Mouse (Mus musculus) midbrain, embryonic 11.5 days (tissue): ENCODE data around the gene Igsf8. TPM values are rescaled to one million over a fixed set of nuclear protein-coding genes. Genes with fewer than 3 reads are reported as not detected.

ENCODE experiments used
- ATAC-seq: fragments of 200-750 bp; cut with Nextera tagmentation; 2 replicates; pipeline ENCODE4 v1.8.0; 2017; ENCODE audit warnings: moderate TSS enrichment, moderate library complexity; ENCODE audit not compliant: low FRiP score
- DNase-seq: peaks from one replicate; pipeline ENCODE4 v3.0.0; 2015; ENCODE audit warnings: low spot score; ENCODE audit errors: missing footprints
- H3K27ac ChIP-seq: fragments of 300-500 bp; sonication (generic); 2 replicates; pipeline ENCODE4 v1.5.1; 2014; ENCODE audit warnings: low read depth, low read length
- H3K27me3 ChIP-seq: fragments of 300-500 bp; sonication (generic); 2 replicates; pipeline ENCODE4 v1.6.1; 2014; ENCODE audit warnings: mild to moderate bottlenecking, low read length, moderate library complexity, mixed read lengths; ENCODE audit not compliant: control insufficient read depth, insufficient read depth
- H3K36me3 ChIP-seq: fragments of 300-500 bp; sonication (generic); 2 replicates; pipeline ENCODE4 v1.6.1; 2014; ENCODE audit warnings: mild to moderate bottlenecking, low read length, moderate library complexity, mixed read lengths; ENCODE audit not compliant: control insufficient read depth, insufficient read depth
- H3K4me1 ChIP-seq: fragments of 300-500 bp; sonication (generic); 2 replicates; pipeline ENCODE4 v1.6.1; 2014; ENCODE audit warnings: low read length; ENCODE audit not compliant: control insufficient read depth, insufficient read depth
- H3K4me2 ChIP-seq: fragments of 300-500 bp; sonication (generic); 2 replicates; pipeline ENCODE4 v1.6.1; 2014; ENCODE audit warnings: mild to moderate bottlenecking, moderate library complexity
- H3K4me3 ChIP-seq: fragments of 300-500 bp; sonication (generic); 2 replicates; pipeline ENCODE4 v1.5.1; 2014; ENCODE audit warnings: low read depth, low read length
- H3K9ac ChIP-seq: fragments of 300-500 bp; sonication (generic); 2 replicates; pipeline ENCODE4 v1.6.1; 2014; ENCODE audit warnings: low read length
- H3K9me3 ChIP-seq: fragments of 300-500 bp; sonication (generic); 2 replicates; pipeline ENCODE4 v1.6.1; 2016; ENCODE audit warnings: low read length; ENCODE audit not compliant: control insufficient read depth
- WGBS: fragments of 180-500 bp; shearing (Covaris S2); extraction: QIAGEN DNeasy Blood & Tissue Kit; methylation state at CpG from one replicate; pipeline ENCODE4 v1.1.7; 2014; 5-methylcytosine and 5-hydroxymethylcytosine counted together
- polyA plus RNA-seq: library from polyadenylated mRNA; unstranded; fragments of >200 nt; fragmentation: Nextera tagmentation; extraction: Ambion mirVana; gene quantifications from 2 replicates; pipeline ENCODE4 v1.2.1, GENCODE M21; 2014

Gene Igsf8
- polyA plus RNA-seq: 47.2 and 55.1 TPM in 2 replicates

DNA sequence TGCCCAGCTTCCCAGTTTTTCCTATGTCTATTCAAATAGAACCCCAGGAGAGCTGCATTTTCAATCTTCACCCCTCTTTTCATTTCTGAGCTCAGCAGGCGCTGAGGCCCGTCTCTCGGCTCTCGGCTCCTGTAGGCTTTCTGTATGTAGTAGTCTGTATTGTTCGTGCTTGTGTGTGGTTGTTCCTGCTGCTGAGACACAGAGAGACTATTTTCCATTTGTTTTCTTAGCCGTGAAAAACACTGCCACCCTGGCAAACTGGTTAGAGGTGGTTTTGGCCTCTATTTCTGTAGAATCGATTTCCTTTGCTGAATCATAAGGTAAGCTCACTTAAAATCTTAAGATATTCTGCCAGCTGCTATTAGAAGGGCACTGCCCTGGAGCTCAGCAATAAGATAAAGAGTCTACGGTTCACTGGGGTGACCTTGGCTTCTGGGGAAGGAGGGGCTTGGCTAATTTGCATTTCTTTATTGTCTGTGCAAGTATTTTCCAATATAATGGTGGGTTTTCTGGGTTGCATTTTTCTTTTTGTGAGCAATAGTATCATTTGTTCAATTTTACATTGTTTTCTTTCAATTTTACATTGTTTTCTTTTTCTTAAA lies at the start of gene Igsf8:
Gene Igsf8, plus strand, starts transcription at position 165 of the 602 bp plus-strand sequence.
- WGBS: 18% methylated on average over 8 of the region's 8 CpGs
- peak; percentile 70 for ATAC-seq
- H3K27me3 ChIP-seq: no peaks in the 10 kb centered on the region
- peaks cover 7% of the 10 kb centered on the region; the same call in 1 of the 2 replicates for H3K4me1 ChIP-seq
- H3K9me3 ChIP-seq: peaks cover 3% of the 10 kb centered on the region; the same call in 1 of the 2 replicates
- no peak within 1 kb of the TSS for H3K9ac ChIP-seq
- no peaks in the 10 kb centered on the region for H3K36me3 ChIP-seq
- peak; percentile 90 for DNase-seq
- H3K4me3 ChIP-seq: no peak within 1 kb of the TSS
- H3K4me2 ChIP-seq: no peak within 1 kb of the TSS
- H3K27ac ChIP-seq: peak within 1 kb of the TSS; percentile 72

DNA sequence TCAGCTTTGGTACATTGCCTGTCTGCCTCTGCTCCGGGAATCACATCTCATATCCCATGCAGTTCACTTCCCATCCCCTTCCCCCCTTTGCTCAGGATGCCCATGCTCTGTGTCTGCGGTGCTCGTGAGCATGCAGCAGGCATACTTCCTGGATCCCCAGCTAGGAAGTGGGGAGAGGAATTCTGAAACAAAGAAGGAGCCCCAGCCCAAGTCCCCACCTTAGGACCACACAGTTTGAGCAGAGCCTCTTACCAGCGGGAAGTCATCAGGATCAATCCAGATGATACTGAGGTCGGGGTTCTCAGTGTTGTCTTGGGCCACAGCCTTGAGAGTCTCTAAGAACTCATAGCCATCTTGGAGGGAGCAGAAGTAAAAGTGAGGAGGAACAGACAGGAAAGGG lies 48.7 kb upstream of the Igsf8 start:
- H3K36me3 ChIP-seq: no peaks in the 10 kb centered on the region
- DNase-seq: no peak
- WGBS: 53% methylated on average over 5 of the region's 5 CpGs

DNA sequence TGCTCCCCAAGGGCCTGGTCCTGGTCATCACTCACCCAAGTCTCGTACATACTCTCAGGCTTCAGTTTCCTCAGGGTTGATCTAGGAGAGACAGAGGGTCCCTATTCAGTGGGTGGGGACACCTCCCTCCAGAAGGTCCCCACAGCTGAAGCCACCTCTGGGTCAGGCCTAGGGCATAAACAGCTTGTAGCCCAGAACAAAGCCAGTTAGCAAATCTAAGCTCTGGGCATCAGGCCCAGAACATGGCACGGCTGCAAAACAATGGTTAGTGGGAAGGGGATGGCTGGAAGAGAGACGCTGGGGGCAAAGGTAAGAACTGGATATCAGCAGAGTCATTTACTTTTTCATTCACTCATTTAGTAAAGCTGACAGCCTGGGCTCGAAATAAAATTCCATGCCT lies 47.7 kb upstream of the Igsf8 start:
- no peak overlapping the region for H3K4me3 ChIP-seq
- DNase-seq (no peak), ATAC-seq (no peak)
- peaks cover 22% of the 10 kb centered on the region for H3K4me1 ChIP-seq
- H3K4me2 ChIP-seq: no peak overlapping the region
- H3K27me3 ChIP-seq: no peaks in the 10 kb centered on the region
- H3K27ac ChIP-seq: no peak overlapping the region
- no peaks in the 10 kb centered on the region for H3K36me3 ChIP-seq
- H3K9me3 ChIP-seq: no peaks in the 10 kb centered on the region
- 69% methylated on average over 4 of the region's 4 CpGs for WGBS
- no peak overlapping the region for H3K9ac ChIP-seq

More for the DNA sequence above, 48.7 kb upstream of the Igsf8 start:
- peaks cover 19% of the 10 kb centered on the region for H3K4me1 ChIP-seq
- H3K4me2 ChIP-seq: no peak overlapping the region
- peak overlapping the region; percentile 16 for H3K27ac ChIP-seq
- H3K9ac ChIP-seq: 0 out of 2 replicates have a peak overlapping the region, but pooled peaks have one; percentile 22
- no peaks in the 10 kb centered on the region for H3K27me3 ChIP-seq
- ATAC-seq: no peak
- no peak overlapping the region for H3K4me3 ChIP-seq
- no peaks in the 10 kb centered on the region for H3K9me3 ChIP-seq

DNA sequence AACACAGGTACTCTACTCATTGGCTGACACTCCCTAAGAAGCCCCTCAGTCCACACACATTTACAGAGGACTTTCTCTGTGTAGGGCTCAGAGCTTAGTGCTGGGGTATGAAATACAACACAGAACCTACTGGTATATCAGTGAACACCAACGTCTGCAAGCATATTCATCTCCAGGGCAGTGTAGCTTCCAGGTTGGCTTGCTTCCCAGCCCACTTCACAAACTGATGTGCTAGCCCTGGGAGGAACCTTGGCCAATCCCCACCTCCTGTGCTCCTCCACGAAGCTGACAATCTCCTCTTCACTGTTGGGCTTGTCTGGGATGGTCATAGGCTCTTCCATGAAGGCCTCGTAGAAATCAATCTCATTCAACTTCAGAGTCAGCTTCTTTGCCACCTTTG lies 46.7 kb upstream of the Igsf8 start:
- no peak for ATAC-seq
- no peak overlapping the region for H3K27ac ChIP-seq

DNA sequence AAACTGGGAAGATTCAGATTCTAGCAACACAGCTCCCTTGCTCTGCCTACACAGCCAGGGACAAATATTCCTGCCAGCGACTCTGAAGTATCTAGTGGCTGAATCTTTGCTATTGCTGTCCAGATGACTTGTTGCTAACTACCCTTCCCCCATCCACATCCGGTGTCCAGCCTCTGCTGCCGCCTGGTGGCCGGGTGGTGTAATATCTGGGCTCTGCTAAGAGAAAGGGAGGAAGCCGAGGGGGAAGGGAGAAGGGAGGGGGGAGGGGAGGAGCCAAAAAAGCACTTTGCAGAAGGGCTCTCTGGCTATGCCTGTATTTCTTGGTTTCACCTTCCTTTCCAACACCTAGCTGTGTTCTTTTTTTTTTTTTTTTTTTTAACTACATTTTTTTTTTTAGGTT lies 44.3 kb upstream of the Igsf8 start:
- H3K27ac ChIP-seq: no peak overlapping the region; the same call in 1 of the 2 replicates
- 0% methylated on average over 5 of the region's 5 CpGs for WGBS
- ATAC-seq (peak; percentile 79), DNase-seq (peak; percentile 99)
- no peaks in the 10 kb centered on the region for H3K27me3 ChIP-seq
- no peaks in the 10 kb centered on the region for H3K36me3 ChIP-seq
- peak overlapping the region; percentile 38 for H3K4me2 ChIP-seq
- no peaks in the 10 kb centered on the region for H3K9me3 ChIP-seq
- H3K4me3 ChIP-seq: no peak overlapping the region
- H3K4me1 ChIP-seq: peaks cover 22% of the 10 kb centered on the region
- peak overlapping the region; percentile 38; the same call in 1 of the 2 replicates for H3K9ac ChIP-seq

More for the DNA sequence above, 46.7 kb upstream of the Igsf8 start:
- Histone ChIP-seq H3K4me1 (peaks cover 22% of the 10 kb centered on the region), H3K4me3 (no peak overlapping the region), H3K36me3 (no peaks in the 10 kb centered on the region), H3K27me3 (no peaks in the 10 kb centered on the region), H3K9ac (no peak overlapping the region), H3K9me3 (no peaks in the 10 kb centered on the region), H3K4me2 (no peak overlapping the region)
- WGBS: 73% methylated on average over 3 of the region's 3 CpGs
- peak; percentile 69 for DNase-seq

DNA sequence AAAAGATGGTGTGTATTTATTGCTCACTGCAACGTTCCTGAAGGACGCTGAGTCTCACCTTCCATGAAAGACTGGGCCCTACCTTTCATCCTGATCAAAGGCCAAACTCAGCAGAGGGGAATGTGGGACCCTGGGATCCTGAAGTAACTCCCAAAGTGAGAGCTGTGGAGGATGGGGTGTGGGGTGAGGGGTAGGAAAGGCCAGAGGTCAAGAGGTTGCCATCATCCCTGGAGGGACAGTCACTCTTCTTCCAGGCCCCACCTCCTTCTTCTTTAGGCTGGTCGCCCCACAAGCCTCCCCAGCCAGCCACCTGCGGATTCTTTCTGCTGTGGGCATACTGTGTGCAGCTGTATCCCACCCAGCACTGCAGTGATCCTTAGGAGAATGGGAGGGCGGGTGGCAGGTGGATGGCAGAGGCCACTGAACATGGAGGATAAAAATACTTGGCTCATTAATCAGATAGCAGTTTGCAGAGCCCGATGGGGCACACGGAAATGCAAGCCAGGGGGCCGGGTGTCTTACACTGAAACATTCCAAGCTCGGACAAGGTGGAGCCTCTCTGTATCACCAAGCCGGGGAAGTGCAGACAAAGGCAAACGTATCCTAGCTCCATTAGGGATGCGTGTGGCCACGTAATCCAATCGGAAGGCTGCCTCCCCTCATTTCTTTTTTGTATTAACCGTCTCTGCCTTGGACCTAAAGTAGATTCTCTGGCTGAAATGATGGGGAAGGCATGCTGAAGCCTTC lies 43.1 kb upstream of the Igsf8 start:
- ATAC-seq: no peak
- Histone ChIP-seq H3K9me3 (no peaks in the 10 kb centered on the region), H3K9ac (no peak overlapping the region), H3K36me3 (no peaks in the 10 kb centered on the region), H3K4me1 (peaks cover 14% of the 10 kb centered on the region), H3K4me2 (no peak overlapping the region), H3K4me3 (no peak overlapping the region), H3K27ac (no peak overlapping the region), H3K27me3 (no peaks in the 10 kb centered on the region)
- peak; percentile 82 for DNase-seq
- 49% methylated on average over 15 of the region's 15 CpGs for WGBS

DNA sequence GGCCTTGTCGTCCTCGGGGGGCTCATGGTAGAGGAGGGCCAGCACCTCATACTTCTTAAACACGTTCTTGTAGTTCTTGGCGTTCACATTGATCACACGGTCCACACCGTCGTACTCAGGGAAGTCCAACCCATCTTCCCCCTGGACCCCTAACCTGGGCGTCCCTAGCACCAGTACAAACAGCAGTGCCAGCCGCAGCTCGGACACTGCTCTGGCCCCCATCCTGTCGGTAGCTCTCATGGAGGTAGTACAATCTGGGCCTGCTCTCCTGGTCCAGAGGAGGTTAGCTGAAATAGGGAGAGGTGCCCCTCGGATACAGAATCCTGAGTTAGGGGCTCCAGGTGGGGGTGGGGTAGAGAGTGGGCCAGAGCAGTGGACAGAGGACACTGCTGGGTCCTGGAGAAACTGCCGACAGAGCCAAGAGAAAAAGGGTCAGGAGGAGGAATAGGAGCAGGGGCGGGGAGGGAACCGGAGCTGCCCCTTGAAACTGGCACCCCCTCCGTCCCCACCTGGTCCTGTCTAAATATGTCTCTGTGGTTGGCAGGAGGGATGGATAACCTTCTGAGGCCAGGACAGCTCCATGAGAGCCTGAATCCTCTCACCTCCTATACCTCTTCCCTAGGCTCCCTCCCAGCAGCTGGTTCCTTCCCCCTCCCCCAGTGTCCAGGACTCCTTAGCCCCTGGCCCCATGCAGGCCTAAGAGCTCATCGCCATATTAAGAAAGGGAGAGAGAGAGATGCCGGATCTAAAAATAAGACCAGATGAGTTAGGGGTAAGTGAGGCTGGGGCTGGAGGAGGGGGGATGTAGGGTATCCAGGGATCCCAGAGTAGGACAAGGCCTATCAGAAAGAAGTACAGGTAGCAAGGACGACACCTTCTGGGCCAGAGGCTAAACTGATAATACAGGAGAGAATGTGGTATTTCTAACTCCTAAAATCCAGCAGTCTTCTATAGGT lies 41.7 kb upstream of the Igsf8 start, which contains the start of gene Casq1:
Gene Casq1, minus strand, starts transcription at position 418 of the 956 bp plus-strand sequence.
- Histone ChIP-seq H3K27me3 (no peaks in the 10 kb centered on the region), H3K4me3 (no peak within 1 kb of the TSS), H3K27ac (no peak within 1 kb of the TSS), H3K36me3 (no peaks in the 10 kb centered on the region), H3K4me1 (peaks cover 8% of the 10 kb centered on the region), H3K9me3 (no peaks in the 10 kb centered on the region), H3K4me2 (no peak within 1 kb of the TSS), H3K9ac (no peak within 1 kb of the TSS)
- DNase-seq (peak; percentile 82), ATAC-seq (no peak)
- 82% methylated on average over 19 of the region's 19 CpGs for WGBS

DNA sequence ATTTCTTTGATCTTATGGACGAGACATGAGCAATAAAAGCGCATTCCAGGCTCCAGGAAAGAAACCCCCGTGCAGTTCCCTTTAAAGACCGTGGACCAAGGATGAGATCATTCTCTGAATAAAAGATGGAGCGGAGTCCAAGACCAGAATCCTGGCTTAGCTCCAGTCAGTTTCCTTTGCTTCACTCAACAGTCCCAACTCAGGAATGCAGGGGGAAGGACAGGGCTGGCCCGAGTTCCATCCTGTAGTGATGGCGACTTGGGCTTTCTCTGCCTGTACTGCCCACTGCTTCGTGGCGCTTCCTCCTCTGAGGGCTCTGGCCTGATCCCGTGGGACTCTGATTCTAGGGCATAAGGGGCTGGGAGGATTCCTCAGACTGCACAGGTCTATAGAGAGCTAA lies 41.0 kb upstream of the Igsf8 start:
- Histone ChIP-seq H3K9ac (no peak overlapping the region), H3K4me3 (no peak overlapping the region), H3K4me1 (peaks cover 8% of the 10 kb centered on the region), H3K27me3 (no peaks in the 10 kb centered on the region), H3K27ac (no peak overlapping the region), H3K9me3 (no peaks in the 10 kb centered on the region), H3K4me2 (no peak overlapping the region), H3K36me3 (no peaks in the 10 kb centered on the region)
- DNase-seq: no peak
- 60% methylated on average over 10 of the region's 10 CpGs for WGBS
- ATAC-seq: no peak
